ENCODE assay signal across 8 mouse cellular contexts in the genomic region with DNA sequence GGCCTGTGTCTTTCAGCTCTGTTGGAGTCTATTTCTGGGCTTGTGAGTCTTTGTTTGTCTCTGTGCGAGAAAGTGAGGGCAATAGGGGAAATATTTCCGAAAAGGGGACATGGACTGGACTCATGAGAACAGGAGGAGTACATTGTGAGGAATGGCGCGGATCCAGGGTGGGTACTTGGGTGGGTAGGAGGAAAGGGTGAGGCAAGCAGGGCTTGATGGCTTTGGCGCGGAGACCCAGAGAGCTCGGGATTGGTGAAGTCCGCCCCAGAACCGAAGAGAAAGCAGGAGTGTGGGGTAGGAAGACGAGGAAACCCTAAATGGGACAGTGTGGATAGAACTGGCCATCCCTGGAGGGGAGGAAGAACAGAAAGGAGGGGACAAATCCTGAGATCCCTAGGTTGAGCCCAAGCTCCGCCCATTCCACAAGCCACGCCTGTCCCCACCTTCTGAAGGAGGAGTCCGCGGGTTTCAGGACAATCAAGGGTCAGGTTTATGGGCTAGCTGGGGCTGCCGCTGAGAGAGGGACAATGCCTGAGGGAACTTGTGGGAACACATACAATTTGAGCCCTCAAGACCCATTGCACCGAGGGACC. TPM values are rescaled to one million over a fixed set of nuclear protein-coding genes. Genes with fewer than 3 reads are reported as not detected.
DNase-seq lines count a peak whose midpoint lies in the region; ATAC-seq and TF ChIP-seq lines count a peak whose summit lies in the region.

No protein-coding gene starts in this region.

- peak overlapping the region; percentile 77 for H3K4me3 ChIP-seq in gastrocnemius, adult 2 months
- peak overlapping the region; percentile 54 for H3K4me3 ChIP-seq in hindbrain, embryonic 14.5 days (replicated peaks; ENCODE audit: low read length)
- peak overlapping the region; percentile 63 for H3K4me3 ChIP-seq in myocyte

- peak; percentile 69 for DNase-seq in layer of hippocampus, adult 11-12 months (ENCODE audit: low spot score)
- no peak for DNase-seq in layer of hippocampus, postnatal 25 days (ENCODE audit: extremely low spot score in 1 of 2, low spot score in 1 of 2)
- DNase-seq in cerebellum, adult 9-10 months = peak; percentile 81
- DNase-seq in gastrocnemius, adult 2 months = peak; percentile 94
- peak; percentile 67 for DNase-seq in hindbrain, embryonic 14.5 days (ENCODE audit: low spot score)
- DNase-seq in liver = peak; percentile 79
- DNase-seq in left cerebral cortex, postnatal 36 days (ENCODE audit: low spot score in 2 of 2) = no peak

- ATAC-seq in hindbrain, embryonic 14.5 days (ENCODE audit: low FRiP score) = peak; percentile 13; the same call in 1 of the 2 replicates

- H3K4me1 ChIP-seq in hindbrain, embryonic 14.5 days (replicated peaks; ENCODE audit: control insufficient read depth, insufficient read depth, low read length) = peaks cover 78% of the 10 kb centered on the region

- under 1% methylated on average over 16 of the region's 16 CpGs for WGBS in hindbrain, embryonic 14.5 days

- H3K27me3 ChIP-seq in hindbrain, embryonic 14.5 days (ENCODE audit: control insufficient read depth, insufficient read depth, low read length) = no peaks in the 10 kb centered on the region
- no peaks in the 10 kb centered on the region for H3K27me3 ChIP-seq in myocyte (ENCODE audit: control insufficient read depth, insufficient read depth, insufficient read length)

- TF ChIP-seq CTCF in gastrocnemius, adult 2 months (IDR thresholded peaks at IDR 0.05) = no peak

- H3K4me2 ChIP-seq in hindbrain, embryonic 14.5 days (replicated peaks) = peak overlapping the region; percentile 95
- peak overlapping the region; percentile 95 for H3K4me2 ChIP-seq in myocyte (ENCODE audit: low read depth)

- TF ChIP-seq POLR2A in myocyte (IDR thresholded peaks at IDR 0.05; ENCODE audit: insufficient read length, low read depth) = peak; percentile 74

- no peaks in the 10 kb centered on the region for H3K36me3 ChIP-seq in hindbrain, embryonic 14.5 days (replicated peaks; ENCODE audit: control insufficient read depth, insufficient read depth)
- no peaks in the 10 kb centered on the region for H3K36me3 ChIP-seq in myocyte (ENCODE audit: control insufficient read depth, insufficient read depth)

- no peaks in the 10 kb centered on the region for H3K9me3 ChIP-seq in hindbrain, embryonic 14.5 days (ENCODE audit: control insufficient read depth, low read length)

- peak overlapping the region; percentile 100 for H3K27ac ChIP-seq in gastrocnemius, adult 2 months
- H3K27ac ChIP-seq in hindbrain, embryonic 14.5 days = peak overlapping the region; percentile 97

- H3K79me2 ChIP-seq in myocyte (ENCODE audit: control insufficient read depth, insufficient read depth) = peaks cover 10% of the 10 kb centered on the region

- H3K9ac ChIP-seq in hindbrain, embryonic 14.5 days = peak overlapping the region; percentile 87

- peak overlapping the region; percentile 80 for H3ac ChIP-seq in myocyte (ENCODE audit: control insufficient read depth, insufficient read length)

- intact Hi-C loops in gastrocnemius, adult 2 months (cut with DNase I) = no loop called here
- intact Hi-C loops in left cerebral cortex, postnatal 36 days (cut with DNase I) = loop anchor here (2.0 kb wide), 1 partner anchor 22 kb away; a partner anchor contains a TSS

TF ChIP-seq in myocyte, 11 proteins besides CTCF, POLR2A, EP300 and RAD21:
- TF ChIP-seq POLR2AphosphoS2 (IDR thresholded peaks at IDR 0.05; ENCODE audit: insufficient read length, low read depth) (peak; percentile 91), TCF12 (IDR thresholded peaks at IDR 0.05; ENCODE audit: insufficient read depth, poor library complexity, severe bottlenecking) (no peak)

RNA-seq across cellular contexts. Expression of a gene that starts 16.3 kb away (rescaled TPM):
- total RNA-seq in layer of hippocampus, postnatal 25 days (2021) = 10 to 100 TPM; 55.5 to 79.0 TPM
- total RNA-seq in gastrocnemius, adult 2 months (2021) = 10 to 100 TPM in 1 of 2 experiments, 1 to 10 TPM in 1; 6.4 to 10.1 TPM
- 14.0 and 14.4 TPM in 2 replicates for polyA plus RNA-seq in hindbrain, embryonic 14.5 days (2014; fragmentation: Nextera tagmentation; extraction: Ambion mirVana)
- polyA plus RNA-seq in myocyte (2012; fragmentation: generic; extraction: Trizol) = 39.5 TPM
- total RNA-seq in left cerebral cortex, postnatal 36 days (2021) = 10 to 100 TPM; 69.2 to 76.9 TPM

RNA-seq across cellular contexts. Expression of a gene that starts 21.4 kb away (rescaled TPM):
- 10 to 100 TPM; 91.4 to 93.2 TPM for total RNA-seq in layer of hippocampus, postnatal 25 days (2021)
- total RNA-seq in gastrocnemius, adult 2 months (2021) = 100 to 1,000 TPM; 172 to 203 TPM
- polyA plus RNA-seq in hindbrain, embryonic 14.5 days (2014; fragmentation: Nextera tagmentation; extraction: Ambion mirVana) = 149 and 171 TPM in 2 replicates
- polyA plus RNA-seq in myocyte (2012; fragmentation: generic; extraction: Trizol) = 128 TPM
- 100 to 1,000 TPM in 1 of 2 experiments, 10 to 100 TPM in 1; 95.3 to 108 TPM for total RNA-seq in left cerebral cortex, postnatal 36 days (2021)

RNA-seq across cellular contexts. Expression of a gene that starts 25.6 kb away (rescaled TPM):
- total RNA-seq in layer of hippocampus, postnatal 25 days (2021) = 10 to 100 TPM; 72.6 to 80.0 TPM
- total RNA-seq in gastrocnemius, adult 2 months (2021) = 100 to 1,000 TPM; 105 to 117 TPM
- 72.3 and 87.2 TPM in 2 replicates for polyA plus RNA-seq in hindbrain, embryonic 14.5 days (2014; fragmentation: Nextera tagmentation; extraction: Ambion mirVana)
- 137 TPM for polyA plus RNA-seq in myocyte (2012; fragmentation: generic; extraction: Trizol)
- 10 to 100 TPM; 85.2 to 90.3 TPM for total RNA-seq in left cerebral cortex, postnatal 36 days (2021)

RNA-seq across cellular contexts. Expression of a gene that starts 46.2 kb away (rescaled TPM):
- not detected for total RNA-seq in layer of hippocampus, postnatal 25 days (2021)
- not detected for total RNA-seq in gastrocnemius, adult 2 months (2021)
- 0.10 and 0.19 TPM in 2 replicates for polyA plus RNA-seq in hindbrain, embryonic 14.5 days (2014; fragmentation: Nextera tagmentation; extraction: Ambion mirVana)
- polyA plus RNA-seq in myocyte (2012; fragmentation: generic; extraction: Trizol) = not detected
- total RNA-seq in left cerebral cortex, postnatal 36 days (2021) = under 1 TPM in 1 of 2 experiments, not detected in 1; 0.23 TPM

Comparison
In these comparisons a context has a peak if more than half of its experiments do, and no peak if none do; other contexts are left out.
1. DNase-seq: peak in layer of hippocampus, adult 11-12 months (single experiment), cerebellum, adult 9-10 months (single experiment), gastrocnemius, adult 2 months (single experiment), hindbrain, embryonic 14.5 days (single experiment) and liver (single experiment); none in layer of hippocampus, postnatal 25 days (0 of 2) and left cerebral cortex, postnatal 36 days (0 of 2).
2. RNA of a gene that starts 16.3 kb away (total RNA-seq): 55.5 to 79.0 TPM in layer of hippocampus, postnatal 25 days and 69.2 to 76.9 TPM in left cerebral cortex, postnatal 36 days; 6.4 to 10.1 TPM in gastrocnemius, adult 2 months; every median in the first group is over 4 times any median in the second.
3. Peak in every context shown above with its lines, with median percentiles within 50 percentile points of each other: H3K4me3 ChIP-seq.